ENCODE assay signal across 19 mouse cellular contexts in genomic region chr2:118498476-118498875, GRCm38 (mm10). TPM values are rescaled to one million over a fixed set of nuclear protein-coding genes. Genes with fewer than 3 reads are reported as not detected.
DNase-seq lines count a peak whose midpoint lies in the region; ATAC-seq and TF ChIP-seq lines count a peak whose summit lies in the region.
"Had no signal": no experiment of that assay in that cellular context is flagged by ENCODE, and none has a peak within 500 bp of the region (broad histone marks: within the 10 kb centered on the region; RNA-seq: fewer than 3 reads in every experiment).

No protein-coding gene starts in this region.

- H3K4me1 ChIP-seq in hindbrain, embryonic 14.5 days (replicated peaks; ENCODE audit: control insufficient read depth, insufficient read depth, low read length): 0 out of 2 replicates have a peak, but pooled peaks cover 11% of the 10 kb centered on the region
- peaks cover 2% of the 10 kb centered on the region; the same call in 1 of the 2 replicates for H3K4me1 ChIP-seq in hindbrain, embryonic 11.5 days (replicated peaks; ENCODE audit: control insufficient read depth, insufficient read depth, low read length)
- H3K4me1 ChIP-seq in CH12.LX (ENCODE audit: control insufficient read depth in 1 of 2, insufficient read depth in 2 of 2): peaks cover 18 to 51% of the 10 kb centered on the region in 2 experiments
- peaks cover 30% of the 10 kb centered on the region for H3K4me1 ChIP-seq in embryonic facial prominence, embryonic 12.5 days

- no peak for ATAC-seq in hindbrain, embryonic 14.5 days (ENCODE audit: low FRiP score)
- ATAC-seq in hindbrain, embryonic 11.5 days (ENCODE audit: low FRiP score): no peak
- ATAC-seq in embryonic facial prominence, embryonic 12.5 days (ENCODE audit: insufficient number of reproducible peaks, insufficient read depth, low FRiP score, low TSS enrichment): no peak
- ATAC-seq: activated CD4-positive, CD25-positive, alpha-beta regulatory T cell, adult 4 months had no signal

- H3K4me3 ChIP-seq in hindbrain, embryonic 14.5 days (replicated peaks; ENCODE audit: low read length): no peak overlapping the region
- no peak overlapping the region for H3K4me3 ChIP-seq in hindbrain, embryonic 11.5 days (ENCODE audit: low read depth, low read length)
- H3K4me3 ChIP-seq in CH12.LX (replicated peaks in 1 of 3; ENCODE audit: low read depth in 2 of 3, low read length in 2 of 3, poor library complexity in 1 of 3): no peak overlapping the region
- no peak overlapping the region for H3K4me3 ChIP-seq in embryonic facial prominence, embryonic 12.5 days
- H3K4me3 ChIP-seq: heart, adult 2 months; heart, embryonic 13.5 days; liver, embryonic 13.5 days; midbrain, embryonic 12.5 days; neural tube, embryonic 12.5 days had no signal

- WGBS in hindbrain, embryonic 14.5 days: 79% methylated on average over 6 of the region's 6 CpGs
- WGBS in hindbrain, embryonic 11.5 days: 87% methylated on average over 6 of the region's 6 CpGs
- 81% methylated on average over 6 of the region's 6 CpGs for WGBS in embryonic facial prominence, embryonic 12.5 days

- no peak for TF ChIP-seq CTCF in CH12.LX (conservative IDR thresholded peaks at IDR 0.05 in 1 of 2, IDR thresholded peaks at IDR 0.05 in 1 of 2; ENCODE audit: low read depth in 2 of 2, low read length in 2 of 2)

- H3K36me3 ChIP-seq in hindbrain, embryonic 14.5 days (replicated peaks; ENCODE audit: control insufficient read depth, insufficient read depth): no peaks in the 10 kb centered on the region
- no peaks in the 10 kb centered on the region for H3K36me3 ChIP-seq in hindbrain, embryonic 11.5 days (ENCODE audit: control insufficient read depth, insufficient read depth, low read length)
- no peaks in the 10 kb centered on the region for H3K36me3 ChIP-seq in CH12.LX (replicated peaks in 1 of 2; ENCODE audit: control insufficient read depth in 1 of 2, insufficient read depth in 1 of 2, low read length in 1 of 2)
- no peaks in the 10 kb centered on the region for H3K36me3 ChIP-seq in embryonic facial prominence, embryonic 12.5 days
- H3K36me3 ChIP-seq: heart, embryonic 13.5 days; liver, embryonic 13.5 days; midbrain, embryonic 12.5 days; neural tube, embryonic 12.5 days had no signal

- TF ChIP-seq POLR2A in CH12.LX (IDR thresholded peaks at IDR 0.05; ENCODE audit: low read depth, low read length): no peak

- dilution Hi-C loops in CH12.LX (cut with MboI; ENCODE audit: extremely low pct_ligation_motif_present, extremely low pct_unique_long_range_greater_than_20kb, low sequenced_read_pairs): no loop called here

- H3K27me3 ChIP-seq in hindbrain, embryonic 14.5 days (ENCODE audit: control insufficient read depth, insufficient read depth, low read length): no peaks in the 10 kb centered on the region
- H3K27me3 ChIP-seq in hindbrain, embryonic 11.5 days (ENCODE audit: control insufficient read depth, insufficient read depth, low read length): no peaks in the 10 kb centered on the region
- H3K27me3 ChIP-seq in CH12.LX (replicated peaks): peaks cover 37% of the 10 kb centered on the region
- no peaks in the 10 kb centered on the region for H3K27me3 ChIP-seq in embryonic facial prominence, embryonic 12.5 days
- H3K27me3 ChIP-seq: heart, embryonic 13.5 days; liver, embryonic 13.5 days; midbrain, embryonic 12.5 days; neural tube, embryonic 12.5 days had no signal

- no peaks in the 10 kb centered on the region for H3K79me2 ChIP-seq in CH12.LX (replicated peaks; ENCODE audit: control insufficient read depth, extremely low read depth, insufficient read depth, poor library complexity, severe bottlenecking)

- H3K4me2 ChIP-seq in hindbrain, embryonic 14.5 days (replicated peaks): no peak overlapping the region
- no peak overlapping the region for H3K4me2 ChIP-seq in hindbrain, embryonic 11.5 days (replicated peaks; ENCODE audit: low read depth, low read length)
- H3K4me2 ChIP-seq in CH12.LX (ENCODE audit: insufficient read depth, low read depth, poor library complexity, severe bottlenecking): peak overlapping the region; percentile 39; the same call in 1 of the 2 replicates
- H3K4me2 ChIP-seq in embryonic facial prominence, embryonic 12.5 days (replicated peaks): no peak overlapping the region
- H3K4me2 ChIP-seq: heart, embryonic 13.5 days; liver, embryonic 13.5 days; lung, embryonic 14.5 days; midbrain, embryonic 12.5 days had no signal

- no peak for TF ChIP-seq EP300 in CH12.LX (IDR thresholded peaks at IDR 0.05; ENCODE audit: low read length)

- TF ChIP-seq RAD21 in CH12.LX (IDR thresholded peaks at IDR 0.05; ENCODE audit: low read depth, low read length): no peak

- no peaks in the 10 kb centered on the region for H3K9me3 ChIP-seq in hindbrain, embryonic 14.5 days (ENCODE audit: control insufficient read depth, low read length)
- no peaks in the 10 kb centered on the region for H3K9me3 ChIP-seq in hindbrain, embryonic 11.5 days (ENCODE audit: control insufficient read depth, low read length)
- H3K9me3 ChIP-seq in CH12.LX (replicated peaks; ENCODE audit: low read length): no peaks in the 10 kb centered on the region
- no peaks in the 10 kb centered on the region for H3K9me3 ChIP-seq in embryonic facial prominence, embryonic 12.5 days
- H3K9me3 ChIP-seq: heart, embryonic 13.5 days; liver, embryonic 13.5 days; midbrain, embryonic 12.5 days; neural tube, embryonic 12.5 days had no signal

- in situ Hi-C loops in CH12.LX (cut with MboI; ENCODE audit: low pct_ligation_motif_present, low pct_unique_long_range_greater_than_20kb, low sequenced_read_pairs): loop anchor here (25.0 kb wide), 2 partner anchors 239 to 389 kb away; partner anchors contain the start of genes Inafm2 and Plcb2

- no peak overlapping the region for H3K9ac ChIP-seq in hindbrain, embryonic 14.5 days
- no peak overlapping the region for H3K9ac ChIP-seq in hindbrain, embryonic 11.5 days (ENCODE audit: low read depth, low read length)
- H3K9ac ChIP-seq in CH12.LX (ENCODE audit: insufficient read depth, low read depth): no peak overlapping the region
- H3K9ac ChIP-seq in embryonic facial prominence, embryonic 12.5 days: no peak overlapping the region
- H3K9ac ChIP-seq: heart, embryonic 13.5 days; liver, embryonic 13.5 days; lung, embryonic 14.5 days; midbrain, embryonic 12.5 days; neural tube, embryonic 12.5 days had no signal

- 0 out of 2 replicates have a peak overlapping the region, but pooled peaks have one; percentile 0 for H3K27ac ChIP-seq in hindbrain, embryonic 14.5 days
- H3K27ac ChIP-seq in hindbrain, embryonic 11.5 days (ENCODE audit: low read depth, low read length): no peak overlapping the region
- no peak overlapping the region for H3K27ac ChIP-seq in CH12.LX (ENCODE audit: insufficient read depth, low read depth)
- H3K27ac ChIP-seq in embryonic facial prominence, embryonic 12.5 days: peak overlapping the region; percentile 72
- H3K27ac ChIP-seq: heart, adult 2 months; heart, embryonic 13.5 days; liver, embryonic 13.5 days; midbrain, embryonic 12.5 days; neural tube, embryonic 12.5 days had no signal

- no peak for DNase-seq in hindbrain, embryonic 14.5 days (ENCODE audit: low spot score)
- no peak for DNase-seq in hindbrain, embryonic 11.5 days (ENCODE audit: low spot score)
- no peak for DNase-seq in CH12.LX (ENCODE audit: extremely low read depth)
- DNase-seq in thymus, postnatal 0 days (ENCODE audit: low spot score): peak; percentile 49
- DNase-seq in adipocyte (ENCODE audit: low spot score): no peak
- DNase-seq in right cerebral cortex, adult 2 months (ENCODE audit: low spot score in 2 of 2): no peak
- DNase-seq in layer of hippocampus, adult 11-12 months (ENCODE audit: low spot score): no peak
- DNase-seq: cerebellum, adult 8-10 months; cerebellum, postnatal 36 days; embryo, embryonic 11 days; kidney, adult 2 months; liver, embryonic 13.5 days; lung, embryonic 14.5 days had no signal

TF ChIP-seq in CH12.LX, 34 proteins besides CTCF, POLR2A, EP300 and RAD21 (continues in another document):
- no peak for TF ChIP-seq PAX5 (IDR thresholded peaks at IDR 0.05; ENCODE audit: low read length)
- no peak for TF ChIP-seq ETS1 (conservative IDR thresholded peaks at IDR 0.05; ENCODE audit: low read depth, low read length)
- TF ChIP-seq MAFK (IDR thresholded peaks at IDR 0.05; ENCODE audit: insufficient replicate concordance, low read length): no peak
- no peak for TF ChIP-seq ZC3H11A (IDR thresholded peaks at IDR 0.05; ENCODE audit: low read depth, low read length)
- no peak for TF ChIP-seq NRF1 (IDR thresholded peaks at IDR 0.05; ENCODE audit: low read depth, low read length)
- no peak for TF ChIP-seq SIN3A (IDR thresholded peaks at IDR 0.05; ENCODE audit: low read length)
- TF ChIP-seq BHLHE40 (IDR thresholded peaks at IDR 0.05; ENCODE audit: low read depth, low read length): no peak
- TF ChIP-seq USF1 (IDR thresholded peaks at IDR 0.05; ENCODE audit: low read depth, low read length): no peak
- no peak for TF ChIP-seq KAT2A (IDR thresholded peaks at IDR 0.05; ENCODE audit: insufficient replicate concordance, low read length)
- TF ChIP-seq CHD1 (IDR thresholded peaks at IDR 0.05; ENCODE audit: low read depth, low read length): no peak
- no peak for TF ChIP-seq GABPA (IDR thresholded peaks at IDR 0.05; ENCODE audit: insufficient replicate concordance, low read depth, low read length)
- no peak for TF ChIP-seq MYC (IDR thresholded peaks at IDR 0.05; ENCODE audit: low read depth, low read length)
- TF ChIP-seq NELFE (IDR thresholded peaks at IDR 0.05; ENCODE audit: low read depth, low read length): no peak
- no peak for TF ChIP-seq JUN (IDR thresholded peaks at IDR 0.05; ENCODE audit: insufficient read depth, low read depth, low read length)

RNA-seq across cellular contexts. Expression of gene Srp14, which starts 19.0 kb away (rescaled TPM):
- polyA plus RNA-seq in hindbrain, embryonic 14.5 days (2014; fragmentation: Nextera tagmentation; extraction: Ambion mirVana): 298 and 339 TPM in 2 replicates
- polyA plus RNA-seq in hindbrain, embryonic 11.5 days (2014; fragmentation: Nextera tagmentation; extraction: Ambion mirVana): 304 and 306 TPM in 2 replicates
- total RNA-seq in CH12.LX (2012; rRNA removed) (139 and 172 TPM in 2 replicates), CH12.LX (2014; rRNA removed) (215 and 224 TPM in 2 replicates)
- polyA plus RNA-seq in CH12.LX (2012; ENCODE audit: insufficient read length, low read depth): 151 and 160 TPM in 2 replicates
- 239 and 256 TPM in 2 replicates for polyA plus RNA-seq in embryonic facial prominence, embryonic 12.5 days (2016; fragmentation: Nextera tagmentation; extraction: Ambion mirVana)
- 372 and 403 TPM in 2 replicates for polyA plus RNA-seq in thymus, postnatal 0 days (2015; fragmentation: Nextera tagmentation; extraction: Ambion mirVana)

RNA-seq across cellular contexts. Expression of gene Bmf, which starts 51.0 kb away (rescaled TPM):
- 3.3 and 3.8 TPM in 2 replicates for polyA plus RNA-seq in hindbrain, embryonic 14.5 days (2014; fragmentation: Nextera tagmentation; extraction: Ambion mirVana)
- polyA plus RNA-seq in hindbrain, embryonic 11.5 days (2014; fragmentation: Nextera tagmentation; extraction: Ambion mirVana): 2.5 and 4.9 TPM in 2 replicates
- total RNA-seq in CH12.LX (2012; rRNA removed) (3.4 and 5.6 TPM in 2 replicates), CH12.LX (2014; rRNA removed) (2.6 and 2.8 TPM in 2 replicates)
- polyA plus RNA-seq in CH12.LX (2012; ENCODE audit: insufficient read length, low read depth): 1.1 and 1.4 TPM in 2 replicates
- polyA plus RNA-seq in embryonic facial prominence, embryonic 12.5 days (2016; fragmentation: Nextera tagmentation; extraction: Ambion mirVana): 6.6 and 7.1 TPM in 2 replicates
- polyA plus RNA-seq in thymus, postnatal 0 days (2015; fragmentation: Nextera tagmentation; extraction: Ambion mirVana): 10.0 and 10.6 TPM in 2 replicates

Comparison
In these comparisons a context has a peak if more than half of its experiments do, and no peak if none do; other contexts are left out.
1. H3K27ac ChIP-seq: peak in hindbrain, embryonic 14.5 days (single experiment) and embryonic facial prominence, embryonic 12.5 days (single experiment); none in hindbrain, embryonic 11.5 days (single experiment) and CH12.LX (single experiment).